Comparison of ENCODE assay signal across 10 mouse cellular contexts in the genomic region with DNA sequence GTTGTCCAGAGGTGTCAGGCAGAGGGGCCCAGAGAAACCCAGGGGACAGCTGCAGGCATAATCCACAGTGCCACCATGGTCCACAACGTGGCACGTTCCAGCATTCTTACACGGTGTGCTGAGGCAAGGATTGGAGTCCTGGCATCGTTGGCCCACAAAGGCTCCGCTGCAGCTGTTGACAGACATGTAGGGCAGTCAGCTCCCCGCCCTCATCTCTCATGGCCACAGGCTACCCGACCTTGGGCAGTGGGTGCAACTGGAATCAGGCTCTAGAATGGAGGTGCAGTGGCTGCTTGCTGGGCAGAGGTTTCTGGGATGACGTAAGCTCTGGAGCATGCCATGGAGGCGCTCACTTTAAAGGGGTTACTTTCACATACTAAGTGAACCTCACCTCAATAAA. TPM values are rescaled to one million over a fixed set of nuclear protein-coding genes. Genes with fewer than 3 reads are reported as not detected.
DNase-seq lines count a peak whose midpoint lies in the region; ATAC-seq and TF ChIP-seq lines count a peak whose summit lies in the region.
"Had no signal": no experiment of that assay in that cellular context is flagged by ENCODE, and none has a peak within 500 bp of the region (broad histone marks: within the 10 kb centered on the region; RNA-seq: fewer than 3 reads in every experiment).

No protein-coding gene starts in this region.

- H3K4me3 ChIP-seq in heart, adult 2 months = no peak overlapping the region
- H3K4me3 ChIP-seq in C2C12 (ENCODE audit: insufficient read depth, poor library complexity, severe bottlenecking) = no peak overlapping the region
- peak overlapping the region; percentile 10; the same call in 1 of the 2 replicates for H3K4me3 ChIP-seq in forebrain, embryonic 15.5 days
- no peak overlapping the region for H3K4me3 ChIP-seq in midbrain, embryonic 11.5 days (ENCODE audit: low read depth, low read length)
- H3K4me3 ChIP-seq: heart, embryonic 15.5 days had no signal

- intact Hi-C loops in heart, adult 2 months (cut with DNase I) = no loop called here
- intact Hi-C loops in heart, postnatal 25 days (cut with DNase I) = no loop called here

- DNase-seq in heart, adult 2 months = no peak
- no peak for DNase-seq in heart, postnatal 25 days (ENCODE audit: low spot score)
- no peak for DNase-seq in midbrain, embryonic 11.5 days (ENCODE audit: low spot score, missing footprints)
- DNase-seq in retina, postnatal 1 day = no peak
- no peak for DNase-seq in urinary bladder, adult 2 months (ENCODE audit: low spot score)
- no peak for DNase-seq in testis, postnatal 10 days (ENCODE audit: low spot score)

- H3ac ChIP-seq in C2C12 (ENCODE audit: control insufficient read depth, insufficient read length, low read depth) = no peak overlapping the region

- peak overlapping the region; percentile 26 for H3K4me2 ChIP-seq in forebrain, embryonic 15.5 days (replicated peaks)
- H3K4me2 ChIP-seq in midbrain, embryonic 11.5 days = peak overlapping the region; percentile 47
- H3K4me2 ChIP-seq: heart, embryonic 15.5 days had no signal

- H3K36me3 ChIP-seq in heart, adult 2 months (ENCODE audit: control insufficient read depth, insufficient read depth, low read length) = peaks cover 8% of the 10 kb centered on the region
- no peaks in the 10 kb centered on the region for H3K36me3 ChIP-seq in C2C12 (ENCODE audit: control insufficient read depth, insufficient read depth)
- 0 out of 2 replicates have a peak, but pooled peaks cover 4% of the 10 kb centered on the region for H3K36me3 ChIP-seq in forebrain, embryonic 15.5 days
- H3K36me3 ChIP-seq in midbrain, embryonic 11.5 days (ENCODE audit: control insufficient read depth, insufficient read depth, low read length) = peaks cover 32% of the 10 kb centered on the region

- H3K79me3 ChIP-seq in C2C12 (ENCODE audit: low read depth) = no peaks in the 10 kb centered on the region

- no peak overlapping the region for H3K9ac ChIP-seq in heart, adult 2 months (ENCODE audit: low read depth, low read length)
- 0 out of 2 replicates have a peak overlapping the region, but pooled peaks have one; percentile 5 for H3K9ac ChIP-seq in forebrain, embryonic 15.5 days (replicated peaks)
- peak overlapping the region; percentile 34 for H3K9ac ChIP-seq in midbrain, embryonic 11.5 days (ENCODE audit: low read length)
- H3K9ac ChIP-seq: heart, embryonic 15.5 days had no signal

- H3K27ac ChIP-seq in heart, adult 2 months = peak overlapping the region; percentile 18; the same call in 1 of the 2 replicates
- peak overlapping the region; percentile 93 for H3K27ac ChIP-seq in forebrain, embryonic 15.5 days (replicated peaks)
- H3K27ac ChIP-seq in midbrain, embryonic 11.5 days (ENCODE audit: low read depth, low read length) = peak overlapping the region; percentile 100
- H3K27ac ChIP-seq: heart, embryonic 15.5 days had no signal

- H3K79me2 ChIP-seq in heart, adult 2 months (replicated peaks; ENCODE audit: control insufficient read depth, insufficient read depth, low read length) = peaks cover 11% of the 10 kb centered on the region
- H3K79me2 ChIP-seq in C2C12 (ENCODE audit: control insufficient read depth, insufficient read depth) = no peaks in the 10 kb centered on the region

- no peak for TF ChIP-seq POLR2A in heart, adult 2 months (IDR thresholded peaks at IDR 0.05; ENCODE audit: insufficient read depth, low read depth, low read length)

- 69% methylated on average over 9 of the region's 9 CpGs for WGBS in heart, adult 2 months
- WGBS in forebrain, embryonic 15.5 days = 12% methylated on average over 9 of the region's 9 CpGs
- WGBS in midbrain, embryonic 11.5 days = 65% methylated on average over 9 of the region's 9 CpGs

- peaks cover 59% of the 10 kb centered on the region for H3K4me1 ChIP-seq in heart, adult 2 months (ENCODE audit: control insufficient read depth, insufficient read depth, low read length)
- peaks cover 81% of the 10 kb centered on the region for H3K4me1 ChIP-seq in forebrain, embryonic 15.5 days
- H3K4me1 ChIP-seq in midbrain, embryonic 11.5 days (ENCODE audit: control insufficient read depth, insufficient read depth, low read length) = peaks cover 65% of the 10 kb centered on the region

- TF ChIP-seq EP300 in heart, adult 2 months (IDR thresholded peaks at IDR 0.05; ENCODE audit: insufficient read depth, low read depth, low read length) = no peak

- no peaks in the 10 kb centered on the region for H3K27me3 ChIP-seq in heart, adult 2 months (ENCODE audit: control insufficient read depth, insufficient read depth, low read length)
- no peaks in the 10 kb centered on the region for H3K27me3 ChIP-seq in C2C12 (ENCODE audit: control insufficient read depth, insufficient read depth, insufficient read length)
- no peaks in the 10 kb centered on the region for H3K27me3 ChIP-seq in forebrain, embryonic 15.5 days
- no peaks in the 10 kb centered on the region for H3K27me3 ChIP-seq in midbrain, embryonic 11.5 days (ENCODE audit: control insufficient read depth, insufficient read depth, low read length)
- H3K27me3 ChIP-seq: heart, embryonic 15.5 days; Patski had no signal

- TF ChIP-seq CTCF in heart, adult 2 months (IDR thresholded peaks at IDR 0.05) = no peak
- TF ChIP-seq CTCF in C2C12 (IDR thresholded peaks at IDR 0.05; ENCODE audit: control insufficient read depth, insufficient read depth, insufficient read length) = no peak

- ATAC-seq in forebrain, embryonic 15.5 days (replicated peaks) = peak; percentile 60
- ATAC-seq in midbrain, embryonic 11.5 days (ENCODE audit: low FRiP score) = peak; percentile 17
- ATAC-seq: Patski had no signal

- no peaks in the 10 kb centered on the region for H3K9me3 ChIP-seq in forebrain, embryonic 15.5 days
- H3K9me3 ChIP-seq in midbrain, embryonic 11.5 days (ENCODE audit: control insufficient read depth, low read length) = no peaks in the 10 kb centered on the region
- H3K9me3 ChIP-seq: heart, embryonic 15.5 days had no signal

TF ChIP-seq in C2C12, 6 proteins besides CTCF, POLR2A, EP300 and RAD21:
- peak; percentile 32 for TF ChIP-seq MYOD1 (IDR thresholded peaks at IDR 0.05; ENCODE audit: control insufficient read depth, insufficient read length, low read depth)
- no peak for TF ChIP-seq USF1 (IDR thresholded peaks at IDR 0.05; ENCODE audit: low read depth)
- TF ChIP-seq MYOG (IDR thresholded peaks at IDR 0.05; ENCODE audit: control insufficient read depth, extremely low read depth, insufficient read length) = no peak

RNA-seq across cellular contexts. Expression of a gene that starts 31.2 kb away (rescaled TPM):
- 10 to 100 TPM; 31.6 to 32.4 TPM for total RNA-seq in heart, adult 2 months (2021)
- 22.0 and 23.2 TPM in 2 replicates for polyA plus RNA-seq in heart, adult 2 months (2012; rRNA removed)
- 10 to 100 TPM; 27.5 to 32.3 TPM for total RNA-seq in heart, postnatal 25 days (2021)
- 4.5 TPM for polyA plus RNA-seq in C2C12 (2012; fragmentation: generic; extraction: Trizol)
- polyA plus RNA-seq in forebrain, embryonic 15.5 days (2015; fragmentation: Nextera tagmentation; extraction: Ambion mirVana) = 22.6 and 26.1 TPM in 2 replicates
- 40.8 and 47.5 TPM in 2 replicates for polyA plus RNA-seq in midbrain, embryonic 11.5 days (2014; fragmentation: Nextera tagmentation; extraction: Ambion mirVana)
- 21.4 and 33.4 TPM in 2 replicates for polyA plus RNA-seq in urinary bladder, adult 2 months (2012; rRNA removed)

RNA-seq across cellular contexts. Expression of a gene that starts 40.3 kb away (rescaled TPM):
- total RNA-seq in heart, adult 2 months (2021) = 10 to 100 TPM; 36.3 to 40.4 TPM
- polyA plus RNA-seq in heart, adult 2 months (2012; rRNA removed) = 37.5 and 50.1 TPM in 2 replicates
- total RNA-seq in heart, postnatal 25 days (2021) = 10 to 100 TPM; 34.9 to 38.8 TPM
- polyA plus RNA-seq in C2C12 (2012; fragmentation: generic; extraction: Trizol) = 19.5 TPM
- polyA plus RNA-seq in forebrain, embryonic 15.5 days (2015; fragmentation: Nextera tagmentation; extraction: Ambion mirVana) = 18.3 and 19.8 TPM in 2 replicates
- polyA plus RNA-seq in midbrain, embryonic 11.5 days (2014; fragmentation: Nextera tagmentation; extraction: Ambion mirVana) = 28.2 and 29.8 TPM in 2 replicates
- polyA plus RNA-seq in urinary bladder, adult 2 months (2012; rRNA removed) = 41.7 and 46.3 TPM in 2 replicates

Comparison
In these comparisons a context has a peak if more than half of its experiments do, and no peak if none do; other contexts are left out.
1. H3K27ac ChIP-seq: peak in every context shown above with its lines; median percentile 100 in midbrain, embryonic 11.5 days; 93 in forebrain, embryonic 15.5 days; 18 in heart, adult 2 months.